Mouse (Mus musculus) urinary bladder, postnatal 4 days (tissue): ENCODE measurements around the gene Rrn3.

Source experiments
- DNase-seq, 2 experiments: peaks; one replicate each; pipeline ENCODE4 v3.0.0; 2021 to 2022; ENCODE audit warnings: low spot score in 2 of 2

Rrn3 gene

DNA sequence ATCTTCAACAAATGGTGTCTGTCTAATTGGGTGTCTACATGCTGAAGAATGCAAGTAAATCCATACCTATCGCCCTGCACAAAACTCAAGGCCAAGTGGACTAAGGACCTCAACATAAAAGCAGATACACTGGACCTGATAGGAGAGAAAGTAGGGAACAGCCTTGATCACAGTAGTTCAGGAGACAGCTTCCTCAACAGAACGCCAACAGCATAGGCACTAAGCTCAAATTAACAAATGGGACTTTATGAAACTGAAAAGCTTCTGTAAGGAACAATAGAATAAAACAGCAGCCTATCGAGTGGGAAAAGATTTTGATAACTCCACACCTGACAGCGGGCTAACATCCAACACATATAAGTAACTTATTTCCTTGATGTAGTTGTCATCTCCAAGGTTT, 70.9 kb downstream of the Rrn3 start:
- no peak for DNase-seq

DNA sequence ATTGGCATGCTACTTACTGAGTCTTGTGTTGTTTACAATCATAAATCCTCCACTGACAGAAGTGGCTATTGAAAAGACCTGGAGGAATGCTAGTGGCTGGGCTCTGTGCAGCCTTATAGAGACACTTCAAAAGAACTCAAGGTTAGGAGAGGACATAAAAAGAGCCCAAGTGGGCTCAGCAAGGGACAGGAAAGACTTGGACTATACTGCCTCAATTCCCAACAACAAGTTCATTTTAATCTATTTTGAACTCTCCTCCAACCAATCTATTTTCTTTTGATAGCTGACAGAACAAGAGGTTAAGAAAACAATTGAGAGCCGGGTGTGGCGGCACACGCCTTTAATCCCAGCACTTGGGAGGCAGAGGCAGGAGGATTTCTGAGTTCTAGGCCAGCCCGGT, 73.4 kb downstream of the Rrn3 start:
- DNase-seq: no peak
